Mouse (Mus musculus) C2C12 (cell line): Measurements from ENCODE around the gene Rab11fip5.

ENCODE experiments used
- CEBPB ChIP-seq: IDR thresholded peaks from one replicate; pipeline ENCODE4 v1.6.1; 2011; ENCODE audit warnings: low read depth, mild to moderate bottlenecking, control low read depth, moderate library complexity
- CTCF ChIP-seq: IDR thresholded peaks from one replicate; pipeline ENCODE4 v1.5.1; 2011; ENCODE audit not compliant: control insufficient read depth, insufficient read depth, insufficient read length
- MYOG ChIP-seq: IDR thresholded peaks from one replicate; pipeline ENCODE4 v1.6.1; 2011; ENCODE audit not compliant: control insufficient read depth, insufficient read length; ENCODE audit errors: extremely low read depth
- USF1 ChIP-seq: IDR thresholded peaks from one replicate; pipeline ENCODE4 v1.6.1; 2011; ENCODE audit warnings: low read depth, mild to moderate bottlenecking, control low read depth, moderate library complexity

DNA sequence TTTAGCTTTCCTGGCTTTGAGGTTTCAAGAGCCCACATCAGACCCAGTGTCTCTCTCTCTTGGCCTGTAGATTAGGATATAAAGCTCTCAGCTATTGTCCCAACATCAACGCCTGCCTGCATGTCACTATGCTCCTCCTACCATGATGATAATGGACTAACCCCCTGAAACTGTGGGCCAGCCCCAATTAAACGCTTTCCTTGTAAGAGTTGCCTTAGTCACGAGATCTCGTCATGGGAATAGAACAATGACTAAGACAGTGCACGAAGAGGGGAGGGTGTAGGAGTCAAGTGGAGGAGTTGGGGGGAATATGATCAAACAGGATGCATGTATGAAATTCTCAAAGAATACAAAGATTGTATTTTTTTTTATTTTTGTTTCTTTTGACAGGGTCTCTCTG, 69.5 kb downstream of the Rab11fip5 start:
- no peak for TF ChIP-seq CTCF
- no peak for TF ChIP-seq USF1
- no peak for TF ChIP-seq CEBPB
- no peak for TF ChIP-seq MYOG
